Mouse (Mus musculus): Measurements from ENCODE around the gene Actr3b. TPM values are rescaled to one million over a fixed set of nuclear protein-coding genes. Genes with fewer than 3 reads are reported as not detected.

The Actr3b gene
- polyA plus RNA-seq, 1 experiment from 2014 or later, result 29.7 TPM

DNA sequence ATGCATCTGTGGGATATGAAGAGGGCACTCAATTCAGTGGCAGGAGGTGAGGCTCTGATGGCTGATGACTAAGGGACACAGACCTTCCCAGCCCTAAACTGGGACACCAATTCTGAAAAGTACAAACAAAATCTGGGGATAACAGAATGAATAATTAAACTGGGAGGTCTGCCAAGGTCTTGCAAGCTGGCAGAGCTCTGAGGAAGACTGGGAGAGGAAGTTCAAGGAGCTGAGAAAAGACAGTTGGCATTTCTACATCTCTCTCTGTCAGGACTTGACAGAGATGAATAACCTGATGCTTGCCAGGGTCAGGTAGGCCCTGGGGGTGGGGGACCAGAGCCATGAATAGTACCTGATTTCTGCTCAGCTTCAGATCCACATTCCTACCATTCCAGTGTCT lies 8.2 kb upstream of the Actr3b start:
- Histone ChIP-seq H3K4me1 (replicated peaks) (peaks cover 45% of the 10 kb centered on the region), H3K9ac (no peak overlapping the region), H3K27me3 (no peaks in the 10 kb centered on the region), H3K4me2 (no peak overlapping the region), H3K27ac (peak overlapping the region; percentile 70), H3K36me3 (no peaks in the 10 kb centered on the region), H3K9me3 (replicated peaks) (no peaks in the 10 kb centered on the region), H3K4me3 (no peak overlapping the region)
- ATAC-seq (replicated peaks; ENCODE audit: insufficient number of reproducible peaks, insufficient read depth, low FRiP score, low read depth), result no peak

- Histone ChIP-seq H3K9me3 (replicated peaks) (no peaks in the 10 kb centered on the region), H3K36me3 (no peaks in the 10 kb centered on the region), H3K4me3 (no peak overlapping the region), H3K4me2 (no peak overlapping the region), H3K27ac (peak overlapping the region; percentile 29; the same call in 1 of the 2 replicates), H3K27me3 (no peaks in the 10 kb centered on the region), H3K9ac (no peak overlapping the region), H3K4me1 (replicated peaks) (peaks cover 45% of the 10 kb centered on the region)
- 70% methylated on average over 5 of the region's 5 CpGs for WGBS
- no peak for ATAC-seq (replicated peaks; ENCODE audit: insufficient number of reproducible peaks, insufficient read depth, low FRiP score, low read depth)
Measured at GRCm38 (mm10) chr5:25752862-25753261, 6.9 kb upstream of the Actr3b start.

- H3K9ac ChIP-seq, result no peak overlapping the region
- 0 out of 2 replicates have a peak overlapping the region, but pooled peaks have one; percentile 8 for H3K4me2 ChIP-seq
- no peaks in the 10 kb centered on the region for H3K36me3 ChIP-seq
- no peak overlapping the region for H3K4me3 ChIP-seq
- WGBS, result 48% methylated on average over 8 of the region's 8 CpGs
- no peaks in the 10 kb centered on the region for H3K9me3 ChIP-seq (replicated peaks)
- peaks cover 43% of the 10 kb centered on the region for H3K4me1 ChIP-seq (replicated peaks)
- H3K27me3 ChIP-seq, result no peaks in the 10 kb centered on the region
- ATAC-seq (replicated peaks; ENCODE audit: insufficient number of reproducible peaks, insufficient read depth, low FRiP score, low read depth), result no peak
- peak overlapping the region; percentile 63 for H3K27ac ChIP-seq
Measured at GRCm38 (mm10) chr5:25753556-25754235, 6.1 kb upstream of the Actr3b start.

DNA sequence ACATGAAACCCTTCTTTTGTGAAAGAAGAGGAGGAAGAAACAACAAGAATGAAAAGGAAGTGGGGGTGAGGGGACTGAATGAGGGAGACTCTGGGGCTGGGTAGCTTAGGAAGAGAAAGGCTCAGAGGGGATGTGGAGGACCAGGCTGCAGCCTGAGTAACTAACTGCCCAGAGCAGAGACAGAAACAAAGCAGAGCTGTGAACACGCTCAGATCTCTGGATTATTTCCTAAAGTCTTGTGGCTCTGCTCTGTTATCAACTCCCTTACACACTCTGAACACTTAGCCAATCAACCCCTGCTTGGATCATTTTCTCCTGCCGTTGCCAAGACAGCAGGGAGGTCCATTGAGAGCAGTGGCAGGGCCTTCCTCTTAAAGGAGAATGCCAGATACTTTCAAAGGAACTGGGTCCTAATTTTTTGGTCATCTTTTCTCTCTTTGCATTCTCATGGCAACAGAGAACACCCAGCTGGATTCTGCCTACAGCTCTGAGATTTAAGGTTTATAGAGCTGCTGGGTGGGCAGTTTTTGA lies 5.5 kb upstream of the Actr3b start:
- Histone ChIP-seq H3K4me2 (peak overlapping the region; percentile 8; the same call in 1 of the 2 replicates), H3K4me1 (replicated peaks) (peaks cover 39% of the 10 kb centered on the region), H3K27me3 (no peaks in the 10 kb centered on the region), H3K36me3 (no peaks in the 10 kb centered on the region), H3K9ac (no peak overlapping the region), H3K27ac (peak overlapping the region; percentile 63), H3K4me3 (no peak overlapping the region), H3K9me3 (replicated peaks) (no peaks in the 10 kb centered on the region)
- ATAC-seq (replicated peaks; ENCODE audit: insufficient number of reproducible peaks, insufficient read depth, low FRiP score, low read depth), result peak; percentile 64
- WGBS, result 6% methylated on average over 2 of the region's 2 CpGs

- Histone ChIP-seq H3K4me3 (peak overlapping the region; percentile 70), H3K27ac (no peak overlapping the region), H3K9ac (peak overlapping the region; percentile 69), H3K9me3 (replicated peaks) (no peaks in the 10 kb centered on the region), H3K4me2 (peak overlapping the region; percentile 87), H3K4me1 (replicated peaks) (peaks cover 17% of the 10 kb centered on the region), H3K27me3 (no peaks in the 10 kb centered on the region), H3K36me3 (no peaks in the 10 kb centered on the region)
- ATAC-seq (replicated peaks; ENCODE audit: insufficient number of reproducible peaks, insufficient read depth, low FRiP score, low read depth), result peak; percentile 22; the same call in 1 of the 2 replicates
- 8% methylated on average over 10 of the region's 10 CpGs for WGBS
Measured at GRCm38 (mm10) chr5:25760410-25760832, 624 bp downstream of the Actr3b start.

DNA sequence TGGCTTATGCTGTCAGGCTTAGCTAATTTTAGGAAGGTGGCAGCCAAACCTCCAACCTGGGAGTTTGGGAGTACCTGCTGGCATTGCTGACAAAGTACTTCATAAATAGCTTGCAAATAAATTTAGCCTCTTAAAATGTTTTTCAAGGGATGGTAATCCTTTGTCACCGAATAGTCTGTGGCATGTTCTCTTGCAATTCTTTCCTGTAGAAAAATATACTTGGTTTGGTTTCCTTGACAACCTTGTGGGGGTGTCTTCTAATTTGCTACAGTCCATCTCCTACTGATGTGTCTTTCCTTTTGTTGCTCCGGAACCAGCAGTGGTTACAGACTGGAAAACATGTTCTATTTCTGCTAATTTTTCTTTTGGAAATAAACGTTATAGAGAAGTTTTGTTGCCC lies 1.1 kb downstream of the Actr3b start:
- Histone ChIP-seq H3K27ac (no peak overlapping the region), H3K36me3 (no peaks in the 10 kb centered on the region), H3K9me3 (replicated peaks) (no peaks in the 10 kb centered on the region), H3K4me3 (peak overlapping the region; percentile 70; the same call in 1 of the 2 replicates), H3K4me1 (replicated peaks) (peaks cover 17% of the 10 kb centered on the region), H3K27me3 (no peaks in the 10 kb centered on the region), H3K9ac (no peak overlapping the region), H3K4me2 (peak overlapping the region; percentile 87)
- WGBS, result 59% methylated on average over 3 of the region's 3 CpGs
- ATAC-seq (replicated peaks; ENCODE audit: insufficient number of reproducible peaks, insufficient read depth, low FRiP score, low read depth), result no peak

- H3K4me1 ChIP-seq (replicated peaks), result peaks cover 17% of the 10 kb centered on the region
- no peak overlapping the region for H3K4me3 ChIP-seq
- WGBS, result 51% methylated on average over 2 of the region's 2 CpGs
- peak overlapping the region; percentile 14; the same call in 1 of the 2 replicates for H3K27ac ChIP-seq
- no peak for ATAC-seq (replicated peaks; ENCODE audit: insufficient number of reproducible peaks, insufficient read depth, low FRiP score, low read depth)
- H3K9me3 ChIP-seq (replicated peaks), result no peaks in the 10 kb centered on the region
- no peaks in the 10 kb centered on the region for H3K27me3 ChIP-seq
- H3K4me2 ChIP-seq, result peak overlapping the region; percentile 87; the same call in 1 of the 2 replicates
- H3K36me3 ChIP-seq, result no peaks in the 10 kb centered on the region
- no peak overlapping the region for H3K9ac ChIP-seq
Measured at GRCm38 (mm10) chr5:25761850-25762249, 2.1 kb downstream of the Actr3b start.

- WGBS, result 70% methylated on average over 17 of the region's 17 CpGs
- Histone ChIP-seq H3K9me3 (replicated peaks) (no peaks in the 10 kb centered on the region), H3K36me3 (no peaks in the 10 kb centered on the region; the same call in 1 of the 2 replicates), H3K4me1 (replicated peaks) (peaks cover 2% of the 10 kb centered on the region; the same call in 1 of the 2 replicates), H3K9ac (no peak overlapping the region), H3K4me3 (peak overlapping the region; percentile 31), H3K27me3 (no peaks in the 10 kb centered on the region), H3K4me2 (peak overlapping the region; percentile 51), H3K27ac (no peak overlapping the region)
- ATAC-seq (replicated peaks; ENCODE audit: insufficient number of reproducible peaks, insufficient read depth, low FRiP score, low read depth), result no peak
Measured at GRCm38 (mm10) chr5:25769006-25769405, 9.2 kb downstream of the Actr3b start.

GRCm38 (mm10) chr5:25769406-25769805 lies 9.6 kb downstream of the Actr3b start:
- 45% methylated on average over 2 of the region's 2 CpGs for whole genome bisulfite sequencing
- H3K4me2 ChIP-seq, result no peak overlapping the region
- H3K4me1 ChIP-seq (replicated peaks), result peaks cover 6% of the 10 kb centered on the region
- no peak overlapping the region for H3K9ac ChIP-seq
- no peak for ATAC-seq (replicated peaks; ENCODE audit: insufficient number of reproducible peaks, insufficient read depth, low FRiP score, low read depth)
- no peaks in the 10 kb centered on the region; the same call in 1 of the 2 replicates for H3K36me3 ChIP-seq
- no peak overlapping the region for H3K4me3 ChIP-seq
- no peaks in the 10 kb centered on the region for H3K9me3 ChIP-seq (replicated peaks)
- no peak overlapping the region for H3K27ac ChIP-seq
- H3K27me3 ChIP-seq, result no peaks in the 10 kb centered on the region

DNA sequence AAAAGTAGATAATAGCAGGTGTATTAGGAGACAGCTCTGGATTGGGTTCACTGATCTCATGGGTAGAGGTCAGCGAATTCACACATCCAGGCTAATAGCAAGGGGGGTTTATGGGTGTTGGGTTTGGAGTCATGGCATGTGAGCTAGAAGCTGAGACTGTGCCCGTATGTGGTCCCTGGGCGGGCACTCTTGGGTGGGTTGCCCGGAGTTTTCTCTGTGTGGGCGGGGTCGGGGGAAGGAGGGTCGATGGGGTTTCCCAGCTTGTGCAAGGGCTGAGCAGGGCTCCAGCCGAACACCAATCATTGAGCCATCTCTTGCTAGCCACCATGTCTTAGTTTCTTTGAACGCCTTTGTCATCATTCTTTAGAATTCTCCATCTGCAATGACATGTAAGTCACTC lies 12.7 kb downstream of the Actr3b start:
- no peak for ATAC-seq (replicated peaks; ENCODE audit: insufficient number of reproducible peaks, insufficient read depth, low FRiP score, low read depth)
- Histone ChIP-seq H3K27ac (no peak overlapping the region), H3K36me3 (no peaks in the 10 kb centered on the region; the same call in 1 of the 2 replicates), H3K9me3 (replicated peaks) (no peaks in the 10 kb centered on the region), H3K4me1 (replicated peaks) (peaks cover 9% of the 10 kb centered on the region), H3K27me3 (no peaks in the 10 kb centered on the region), H3K4me3 (no peak overlapping the region), H3K4me2 (no peak overlapping the region), H3K9ac (no peak overlapping the region)
- 92% methylated on average over 9 of the region's 9 CpGs for WGBS

DNA sequence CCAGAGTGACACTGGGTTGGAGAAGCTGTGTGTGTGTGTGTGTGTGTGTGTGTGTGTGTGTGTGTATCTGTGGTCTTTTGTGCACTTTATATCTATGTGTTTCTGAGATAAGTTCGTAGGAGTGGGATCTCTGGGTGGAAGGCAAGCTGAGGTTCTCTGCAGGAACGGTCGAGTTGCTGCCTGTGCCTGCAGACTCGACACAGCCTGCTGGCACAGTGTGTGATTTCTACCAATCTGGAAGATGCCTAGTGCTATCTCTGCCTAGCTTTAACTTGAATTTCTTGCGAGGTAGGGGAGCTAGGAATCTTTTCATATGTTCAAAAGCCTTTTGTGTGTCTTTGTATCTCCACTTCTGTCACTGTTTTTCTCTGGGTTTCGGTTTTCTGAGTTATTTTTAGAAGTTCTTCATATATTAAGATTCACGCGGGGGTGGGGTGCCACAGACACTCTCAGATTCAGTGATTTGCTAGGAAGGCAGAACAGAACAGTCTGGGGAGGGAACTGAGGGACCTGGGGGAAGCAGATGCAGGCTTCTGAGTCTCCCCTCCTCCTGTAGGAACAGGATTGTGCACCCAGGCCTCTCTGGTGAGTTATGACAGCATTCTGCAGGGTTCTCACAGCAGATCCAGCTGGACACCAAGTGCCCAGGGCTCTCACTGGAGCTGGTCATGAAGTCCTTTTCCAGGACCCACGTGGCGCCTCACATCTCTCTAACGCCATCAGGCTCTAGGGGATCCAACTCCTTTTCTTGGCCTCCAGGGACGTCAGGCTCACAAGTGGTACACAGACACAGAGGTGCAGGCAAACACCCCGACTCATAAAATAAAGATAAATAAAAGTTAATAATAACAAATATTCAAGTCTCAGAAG lies 14.4 kb downstream of the Actr3b start:
- H3K4me1 ChIP-seq (replicated peaks), result peaks cover 9% of the 10 kb centered on the region
- 34% methylated on average over 13 of the region's 13 CpGs for WGBS
- 0 out of 2 replicates have a peak overlapping the region, but pooled peaks have one; percentile 28 for H3K9ac ChIP-seq
- H3K36me3 ChIP-seq, result no peaks in the 10 kb centered on the region; the same call in 1 of the 2 replicates
- H3K4me3 ChIP-seq, result no peak overlapping the region
- 0 out of 2 replicates have a peak, but pooled peaks have one; percentile 18 for ATAC-seq (replicated peaks; ENCODE audit: insufficient number of reproducible peaks, insufficient read depth, low FRiP score, low read depth)
- H3K4me2 ChIP-seq, result peak overlapping the region; percentile 19
- peak overlapping the region; percentile 25 for H3K27ac ChIP-seq
- no peaks in the 10 kb centered on the region for H3K9me3 ChIP-seq (replicated peaks)
- no peaks in the 10 kb centered on the region for H3K27me3 ChIP-seq

All from heart, embryonic 15.5 days (tissue).